Mouse (Mus musculus) NIH3T3 (cell line): ENCODE results near the gene Nptxr.
"Not testable (repeated sequence)": the region's sequence is repeated elsewhere in the genome, so short reads cannot be mapped to it uniquely, and the experiment has no call there.

Source experiments
- DNase-seq: peaks from one replicate; pipeline ENCODE4 v3.0.0-alpha.2; 2012; ENCODE audit warnings: low read depth

Nptxr gene

DNA sequence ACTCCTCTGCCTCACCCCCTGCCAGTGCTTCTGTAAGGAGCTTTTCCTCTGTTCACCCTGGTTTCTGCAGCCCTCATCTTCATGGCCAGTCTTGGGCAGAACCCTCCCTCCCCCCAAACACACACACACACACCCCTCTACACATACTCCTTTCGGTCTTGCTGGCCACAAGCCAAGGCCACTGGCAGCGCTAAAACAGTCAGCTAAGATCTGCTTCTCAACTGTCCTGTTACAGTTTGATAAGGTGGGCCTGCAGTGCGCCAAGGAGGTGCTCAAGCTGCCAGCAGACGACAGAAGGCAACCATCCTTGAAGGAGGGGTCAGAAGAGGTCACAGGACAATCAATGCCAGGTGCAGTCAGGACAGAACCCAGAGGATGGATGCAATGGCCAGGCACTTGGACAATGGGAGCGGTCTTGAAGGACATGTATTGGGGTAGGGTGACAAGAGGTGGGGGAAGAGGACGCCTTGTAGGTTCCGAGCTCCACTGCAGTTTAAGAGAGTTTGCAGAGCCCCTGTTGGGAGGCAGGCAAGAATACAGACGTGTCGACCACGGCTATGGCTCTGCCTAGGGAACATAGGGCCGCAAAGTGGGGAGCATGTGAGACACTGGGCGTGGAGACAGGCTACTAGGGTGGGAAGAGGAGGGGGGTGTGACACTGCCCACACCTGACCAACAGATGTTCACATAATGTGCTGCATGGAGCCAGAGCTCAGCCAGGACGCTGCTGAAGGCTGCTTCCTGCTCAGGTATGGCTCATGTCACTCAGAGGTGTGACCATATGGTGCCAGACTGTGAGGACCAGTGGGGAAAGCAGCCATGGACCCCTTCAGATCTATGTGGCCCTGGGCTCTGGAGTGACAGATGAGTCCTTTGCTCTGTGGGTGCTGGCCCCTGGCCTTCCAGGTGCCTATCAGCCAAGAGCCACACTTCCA is 18.0 kb upstream of the Nptxr start:
- DNase-seq = peak; percentile 29

DNA sequence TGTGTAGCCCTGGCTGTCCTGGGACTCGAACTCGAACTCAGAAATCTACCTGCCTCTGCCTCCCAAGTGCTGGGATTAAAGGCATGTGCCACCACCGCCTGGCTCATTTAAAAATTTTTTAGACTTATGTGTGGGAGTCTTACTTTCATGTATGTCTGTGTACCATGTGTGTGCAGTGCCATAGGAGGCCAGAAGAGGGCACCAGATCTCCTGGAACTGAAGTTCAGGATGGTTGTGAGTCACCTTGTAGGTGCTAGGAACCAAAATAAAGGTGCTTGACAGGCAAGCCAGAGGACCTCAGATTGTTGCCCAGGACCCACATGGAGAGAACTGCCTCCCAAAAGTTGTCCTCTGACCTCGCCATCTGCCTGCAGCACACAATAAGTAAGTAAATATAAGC is 13.8 kb upstream of the Nptxr start:
- DNase-seq = peak; percentile 55

DNA sequence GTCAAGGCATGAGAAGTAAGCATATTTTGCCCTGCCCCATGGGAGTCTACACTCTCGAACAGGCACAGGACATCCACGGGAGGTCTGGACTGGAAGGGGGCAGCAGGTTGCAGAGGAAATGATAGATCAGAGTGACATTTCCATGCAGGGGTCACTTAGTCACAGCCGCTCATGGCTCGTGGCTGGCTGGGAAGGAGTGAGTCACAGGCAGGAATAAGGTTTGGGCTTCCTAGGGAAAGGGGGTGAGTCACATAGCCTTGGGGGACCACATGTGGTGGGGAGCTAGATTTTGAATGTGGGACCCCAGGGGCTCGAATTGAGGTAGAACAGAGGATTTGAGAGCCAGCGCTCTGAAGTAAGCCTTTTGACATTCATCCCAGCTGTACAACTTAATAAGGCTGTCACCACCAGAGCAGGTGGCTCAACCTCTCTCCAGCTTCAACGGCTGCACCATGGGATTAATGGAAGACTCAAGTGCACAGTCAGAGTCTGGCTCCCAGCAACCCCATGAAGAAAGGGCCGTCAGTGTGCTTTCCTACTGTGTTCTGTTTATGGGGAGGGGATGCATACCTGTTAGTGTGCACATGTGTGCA is 9.2 kb upstream of the Nptxr start:
- peak; percentile 84 for DNase-seq

DNA sequence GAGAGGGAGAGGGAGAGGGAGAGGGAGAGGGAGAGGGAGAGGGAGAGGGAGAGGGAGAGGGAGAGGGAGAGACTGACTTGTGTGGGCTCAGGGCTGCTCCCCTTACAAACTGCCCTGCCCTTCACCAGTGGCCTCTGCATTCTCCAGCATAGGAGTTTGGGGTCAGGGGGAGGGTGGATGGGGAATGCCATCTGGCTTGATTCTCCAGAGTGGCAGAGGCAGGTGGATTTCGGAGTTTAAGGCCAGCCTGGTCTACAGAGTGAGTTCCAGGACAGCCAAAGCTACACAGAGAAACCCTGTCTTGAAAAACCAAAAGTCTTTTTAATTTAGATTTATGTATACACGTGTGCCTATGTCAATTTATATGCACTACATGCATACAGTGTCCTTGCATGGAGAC is 8.3 kb upstream of the Nptxr start:
- DNase-seq = not testable (repeated sequence)

DNA sequence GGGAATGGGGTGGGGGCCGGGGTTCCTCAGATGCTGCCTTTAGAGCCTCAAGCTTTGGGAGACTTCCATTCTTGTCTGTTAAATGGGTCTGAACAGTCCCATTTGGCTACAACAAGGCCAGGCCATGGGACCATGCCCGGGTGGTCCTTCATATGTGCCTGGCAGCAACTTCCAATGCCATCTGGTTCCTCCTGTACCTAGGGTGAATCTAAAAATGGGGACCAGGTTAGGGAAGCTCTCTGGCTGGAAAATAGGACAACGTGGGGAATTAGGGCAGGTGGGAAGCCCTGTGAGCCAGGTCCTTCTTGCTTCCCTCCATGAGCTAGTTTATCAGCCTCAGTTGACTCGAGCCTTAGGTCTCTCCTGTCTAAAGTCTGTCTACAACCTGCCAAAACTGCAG is 6.4 kb upstream of the Nptxr start:
- no peak for DNase-seq

DNA sequence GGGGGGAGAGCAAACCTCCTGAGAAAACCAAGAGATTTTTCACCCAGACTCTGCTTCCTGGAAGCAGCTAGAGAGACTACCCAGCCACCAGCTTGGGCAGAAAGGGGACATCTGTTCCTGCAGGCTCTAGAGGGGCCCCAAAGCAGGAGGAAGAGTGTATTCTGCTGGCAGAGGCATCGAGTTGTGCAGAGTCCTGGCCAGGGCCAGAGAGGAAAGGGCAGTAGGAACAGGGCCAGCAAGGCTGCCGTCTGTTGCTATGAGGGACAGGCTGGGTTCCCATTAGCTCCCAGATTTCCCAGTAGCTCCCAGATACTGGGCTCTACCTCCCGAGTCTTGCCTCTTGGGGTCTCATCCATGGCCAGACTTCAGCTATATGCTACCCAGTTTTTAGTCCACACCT is 5.5 kb upstream of the Nptxr start:
- DNase-seq = no peak

DNA sequence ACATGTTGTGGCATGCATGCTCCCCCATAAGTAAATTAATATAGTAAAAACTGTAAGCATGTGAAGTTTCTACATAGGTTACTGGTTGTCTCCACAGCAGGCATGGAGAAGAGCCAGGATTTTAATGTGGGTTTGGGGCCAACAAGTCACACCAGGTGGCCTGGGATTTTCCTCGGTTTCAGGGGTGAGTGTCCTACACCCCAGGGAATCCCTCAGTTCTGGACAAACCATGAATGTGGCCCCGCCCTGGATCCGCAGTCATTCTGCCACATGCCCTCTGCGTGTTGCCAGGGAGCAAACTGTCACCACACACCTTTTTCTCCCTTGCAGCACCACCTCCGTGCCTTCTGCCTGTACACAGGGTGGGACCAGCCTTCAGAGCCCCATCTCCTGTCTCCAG is 4.1 kb upstream of the Nptxr start:
- no peak for DNase-seq

DNA sequence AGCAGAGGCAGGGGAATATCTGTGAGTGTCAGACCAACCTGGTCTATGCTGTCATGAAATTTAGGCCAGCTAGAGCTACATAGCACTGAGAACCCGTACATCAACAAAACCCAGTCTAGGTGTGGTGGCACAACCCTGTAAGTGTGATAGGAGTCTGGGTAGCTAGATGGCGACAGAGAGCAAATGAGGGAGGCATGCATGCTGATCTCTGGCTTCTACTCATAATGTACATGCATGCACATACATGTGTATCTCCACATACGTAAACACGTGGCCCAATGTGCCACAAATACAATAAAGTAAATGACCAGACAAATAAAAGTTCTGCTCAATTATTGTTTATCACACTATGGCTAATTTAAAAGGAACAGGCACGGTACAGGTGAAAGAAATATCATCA is 3.5 kb upstream of the Nptxr start:
- DNase-seq = peak; percentile 78

DNA sequence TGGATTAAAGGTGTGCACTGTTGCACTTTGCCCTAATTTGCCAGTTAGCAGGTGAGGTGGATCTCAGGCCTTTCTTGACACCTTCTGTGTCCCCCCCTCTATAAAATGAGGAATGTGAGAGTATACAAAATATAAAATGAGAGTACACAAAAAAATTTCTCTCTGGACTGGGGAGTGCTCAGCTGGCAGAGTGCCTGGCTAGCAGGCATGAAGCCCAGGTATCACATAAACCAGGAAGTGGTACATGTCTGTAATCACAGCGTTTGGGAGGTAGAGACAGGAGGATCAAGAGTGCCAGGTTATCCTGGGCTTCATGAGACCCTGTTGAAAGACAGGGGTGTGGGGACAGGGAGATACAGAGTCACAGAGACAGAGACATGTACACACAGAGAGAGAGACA is 2.5 kb upstream of the Nptxr start:
- no peak for DNase-seq

DNA sequence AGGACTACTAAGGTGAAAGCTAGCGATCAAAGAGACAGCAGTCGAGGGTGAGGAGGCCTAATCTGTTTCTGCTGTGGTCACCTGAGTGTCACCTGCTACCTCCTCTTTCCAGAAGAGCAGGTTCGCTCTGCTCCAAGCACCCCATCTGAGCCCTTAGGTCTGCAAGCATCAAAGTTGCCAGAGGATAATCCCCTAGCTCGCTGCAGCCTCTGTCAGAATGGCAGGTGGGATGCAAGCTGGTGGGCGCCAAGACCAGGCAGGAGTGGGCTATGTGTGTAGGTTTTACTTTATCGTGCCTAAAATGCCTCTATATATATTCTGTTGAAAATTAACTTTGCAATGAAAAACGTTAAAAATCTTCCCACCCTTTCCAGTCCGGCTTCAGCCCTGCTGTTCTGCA is 680 bp upstream of the Nptxr start:
- no peak for DNase-seq

DNA sequence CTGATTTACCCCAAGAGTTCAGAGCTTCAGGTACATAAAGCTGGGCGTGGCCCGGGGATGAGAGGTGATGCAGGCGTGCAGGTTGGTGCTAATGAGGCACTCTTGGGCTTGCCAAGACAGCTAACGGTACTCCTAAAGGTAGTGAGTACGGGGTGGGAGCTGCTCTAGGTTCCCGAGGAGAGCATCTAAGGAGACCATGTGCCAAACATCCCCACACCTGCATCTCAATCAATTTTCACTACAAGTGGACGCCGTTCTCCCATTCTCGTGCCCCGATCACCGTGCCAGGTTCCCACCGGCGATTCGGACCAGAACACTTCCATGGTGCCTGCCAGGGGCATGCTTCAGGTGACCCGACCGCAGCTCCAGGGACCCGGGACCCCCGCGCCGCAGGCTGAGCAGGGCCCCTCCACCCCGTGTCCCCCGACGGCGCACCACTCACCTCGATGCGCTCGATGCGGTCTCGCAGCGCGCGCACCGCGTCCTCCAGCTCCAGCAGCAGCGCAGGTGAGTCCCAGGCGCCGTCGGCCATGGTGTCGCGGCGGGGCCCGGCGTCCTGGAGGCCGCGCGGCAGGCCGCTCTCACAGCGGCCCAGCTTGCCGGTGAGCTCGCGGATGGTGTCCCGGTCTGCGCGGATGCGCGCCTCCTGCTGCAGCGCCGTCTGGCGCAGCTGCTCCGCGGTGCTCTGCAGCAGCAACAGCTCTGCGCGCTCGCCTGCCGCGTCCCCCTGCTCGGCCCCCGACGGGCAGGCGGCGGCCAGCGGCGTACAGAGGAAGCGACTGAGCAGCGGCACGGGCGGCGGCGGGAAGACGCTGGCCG is 824 bp downstream of the Nptxr start:
- DNase-seq = no peak

DNA sequence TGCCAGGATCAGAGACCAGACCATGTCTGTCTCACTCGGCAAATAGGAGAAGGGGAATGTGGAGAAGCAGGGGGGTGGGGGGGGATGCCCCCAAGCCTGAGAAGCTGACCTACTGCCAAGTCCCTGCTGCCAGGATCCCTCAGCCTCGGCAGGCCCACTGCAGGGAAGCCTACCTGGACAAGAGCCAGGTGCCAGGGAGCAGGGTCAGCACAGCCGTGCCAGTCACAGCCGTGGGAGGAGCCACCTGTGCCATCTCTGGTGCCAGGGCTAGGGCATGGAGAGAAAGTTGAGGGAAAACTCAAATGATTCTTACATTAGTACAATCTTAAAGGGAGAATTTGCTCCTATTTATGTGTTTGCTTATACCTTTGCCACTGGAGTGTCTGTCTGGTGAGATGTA is 2.3 kb downstream of the Nptxr start:
- DNase-seq = no peak

DNA sequence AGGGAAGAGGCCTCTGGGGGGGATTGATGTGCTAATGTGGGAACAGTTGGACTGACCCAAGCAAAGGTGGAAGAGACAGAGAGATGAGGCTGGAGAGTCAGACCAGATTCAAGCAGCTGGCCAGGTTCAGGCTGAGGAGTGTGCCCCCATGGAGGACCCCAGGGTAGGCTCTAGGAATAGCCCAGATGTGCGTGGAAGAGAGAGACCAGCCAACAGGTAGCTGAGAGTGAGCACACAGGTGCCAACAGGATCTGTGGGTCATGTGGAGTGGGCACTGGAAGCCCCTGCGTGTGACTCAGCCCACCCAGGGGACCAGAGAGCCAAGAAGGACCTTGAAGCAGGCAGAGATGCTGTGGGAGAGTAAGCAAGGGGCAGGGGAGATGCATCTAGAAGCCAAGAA is 2.9 kb downstream of the Nptxr start:
- DNase-seq = no peak

DNA sequence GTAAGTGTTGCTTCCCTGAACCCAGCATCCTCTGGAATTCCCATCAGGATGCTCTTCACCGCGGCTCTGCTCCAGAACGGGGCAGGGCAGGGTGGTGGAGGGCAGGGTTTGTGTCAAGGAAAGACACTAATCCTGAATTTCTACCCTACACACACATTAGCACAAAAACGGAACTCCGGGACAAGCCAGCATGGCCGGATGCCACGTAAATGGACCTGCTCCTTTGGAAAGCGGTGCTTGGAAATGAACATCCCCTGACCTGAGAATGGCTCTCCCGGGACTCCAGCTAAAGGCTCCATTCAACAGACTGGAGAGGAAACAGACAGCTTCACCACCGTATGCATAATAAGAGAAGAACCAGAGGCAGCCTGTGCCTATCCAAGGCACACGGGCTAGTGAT is 3.9 kb downstream of the Nptxr start:
- DNase-seq = no peak

DNA sequence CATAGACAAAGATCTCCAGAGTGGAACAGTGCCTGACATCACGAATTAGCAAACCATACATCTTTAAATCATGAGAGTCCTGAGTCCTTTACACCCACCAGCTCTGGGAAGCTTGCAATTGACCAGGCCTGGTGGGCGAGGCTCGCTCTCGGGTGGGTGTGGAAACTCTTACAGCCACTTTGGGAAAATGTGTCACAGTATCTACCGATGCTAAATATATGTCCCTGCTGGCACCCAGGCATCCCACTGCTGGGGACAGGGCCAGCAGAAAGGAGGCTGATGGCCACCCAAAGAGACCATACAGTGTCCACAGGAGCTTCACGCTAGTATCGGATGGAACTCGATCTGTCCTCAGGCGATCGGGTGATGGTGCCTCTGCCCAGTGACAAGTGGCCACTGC is 6.0 kb downstream of the Nptxr start:
- DNase-seq = no peak

DNA sequence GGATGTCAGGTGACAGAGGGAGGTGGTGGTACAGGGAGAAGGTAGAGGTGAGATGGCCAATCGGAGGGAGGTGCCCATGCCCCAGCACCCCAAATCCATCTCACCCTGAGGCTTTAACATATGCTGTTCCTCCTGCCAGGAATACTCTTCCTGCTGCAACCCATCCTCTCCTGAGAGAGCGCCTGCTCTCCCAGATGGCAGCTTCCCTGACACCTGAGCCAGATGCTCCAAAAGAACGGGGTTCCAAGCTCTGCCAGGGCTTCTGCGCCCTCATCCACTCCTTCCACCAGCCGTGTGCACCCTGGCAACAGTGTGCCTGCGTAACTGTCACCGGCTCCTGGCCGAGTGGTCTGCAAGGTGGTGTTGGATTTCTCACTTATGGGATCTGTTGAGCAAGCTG is 6.9 kb downstream of the Nptxr start:
- DNase-seq = no peak

DNA sequence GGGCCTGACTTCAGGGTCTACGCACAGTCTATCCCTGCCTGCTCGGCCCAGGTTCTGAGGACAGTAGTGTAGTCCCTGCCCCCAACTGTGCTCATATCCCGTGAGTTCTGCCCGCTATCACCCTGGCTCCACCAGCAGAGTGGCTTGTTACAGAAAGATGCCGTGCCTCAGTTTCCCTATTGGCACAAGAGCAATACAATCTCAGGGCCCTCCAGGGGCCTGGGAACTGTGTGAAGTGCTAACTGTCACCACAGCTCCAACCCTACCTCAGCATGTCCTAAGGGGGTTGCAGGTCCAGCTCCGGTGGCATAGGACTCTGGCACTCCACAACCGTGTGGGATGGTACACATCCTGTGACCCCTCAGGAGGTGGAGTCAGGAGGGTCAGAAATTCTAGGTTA is 7.5 kb downstream of the Nptxr start:
- no peak for DNase-seq

DNA sequence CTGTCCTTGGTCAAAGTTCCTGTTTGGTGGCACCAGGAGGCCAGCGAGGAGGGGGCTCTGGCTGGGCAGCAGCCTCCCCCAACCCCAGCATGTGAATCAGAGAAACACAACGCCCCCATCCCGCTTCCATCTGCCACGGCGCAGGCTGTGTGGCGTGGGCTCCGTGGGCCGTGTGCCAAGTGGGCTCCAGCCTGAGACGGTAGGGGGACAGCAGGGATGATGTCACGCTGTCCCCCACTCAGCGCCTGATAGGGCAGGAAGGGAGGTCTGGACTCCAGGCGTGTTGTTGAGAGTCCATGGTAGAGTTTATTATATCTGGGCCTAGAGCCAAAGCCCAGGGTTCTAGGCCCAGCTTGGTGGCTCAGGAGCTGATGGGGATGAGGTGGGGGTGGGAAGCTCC is 8.3 kb downstream of the Nptxr start:
- no peak for DNase-seq

DNA sequence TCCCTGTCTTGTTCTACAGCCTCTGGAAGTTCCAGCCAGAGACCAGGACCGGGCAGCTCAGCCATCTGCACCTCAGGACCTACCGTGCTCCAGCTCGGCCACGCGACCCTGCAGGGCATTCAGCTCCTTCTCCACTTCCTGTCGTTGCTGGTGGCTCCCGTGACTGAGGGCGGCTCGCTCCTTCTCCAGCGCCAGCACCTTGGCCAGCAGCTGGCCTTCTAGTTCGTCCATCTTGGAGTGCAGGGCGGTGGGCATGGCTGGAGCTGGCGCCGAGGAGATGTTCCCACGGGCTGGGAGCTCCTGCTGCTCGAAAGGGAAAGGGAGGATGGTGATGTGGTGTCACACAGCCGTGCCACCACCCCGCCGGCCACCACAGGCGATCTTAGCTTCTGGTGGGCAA is 10.4 kb downstream of the Nptxr start:
- no peak for DNase-seq

DNA sequence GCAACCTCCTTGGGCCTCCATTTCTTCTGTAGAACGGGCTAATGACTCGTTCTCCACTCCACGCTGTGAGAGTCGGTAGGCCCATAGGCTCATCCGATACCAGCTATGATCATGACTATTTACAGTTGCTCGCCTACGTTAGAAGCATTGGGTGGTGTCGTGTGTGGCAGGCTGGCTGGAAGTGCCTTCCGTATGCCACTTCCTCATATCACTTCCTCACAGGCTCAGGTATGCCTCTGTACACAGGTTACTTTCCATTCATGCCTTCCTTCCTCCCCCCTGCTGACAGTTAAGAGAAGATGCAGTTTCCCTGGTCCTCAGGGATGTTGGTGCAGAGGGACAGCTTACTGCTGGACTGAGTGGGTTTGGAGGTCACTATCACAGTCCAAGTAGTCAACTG is 11.5 kb downstream of the Nptxr start:
- no peak for DNase-seq

DNA sequence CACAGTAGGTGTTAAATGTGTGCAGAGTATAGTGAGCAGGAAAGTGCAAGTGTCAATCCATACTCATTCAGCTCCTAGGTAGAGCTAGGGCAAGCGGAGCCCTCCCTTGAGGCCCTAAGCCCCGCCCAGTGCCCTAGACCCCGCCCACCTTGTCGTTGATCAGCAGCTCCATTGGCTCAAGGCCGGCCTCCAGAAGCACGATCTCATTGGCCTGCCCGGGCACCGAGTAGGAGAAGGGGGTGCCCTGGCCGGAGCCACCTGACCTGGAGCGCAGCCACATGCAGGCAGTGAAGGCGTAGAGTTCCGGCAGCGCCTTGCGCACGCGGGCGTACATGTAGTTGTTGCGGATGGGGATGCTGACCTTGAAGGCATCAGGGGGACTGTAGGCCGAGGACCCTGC is 12.1 kb downstream of the Nptxr start:
- DNase-seq = no peak

DNA sequence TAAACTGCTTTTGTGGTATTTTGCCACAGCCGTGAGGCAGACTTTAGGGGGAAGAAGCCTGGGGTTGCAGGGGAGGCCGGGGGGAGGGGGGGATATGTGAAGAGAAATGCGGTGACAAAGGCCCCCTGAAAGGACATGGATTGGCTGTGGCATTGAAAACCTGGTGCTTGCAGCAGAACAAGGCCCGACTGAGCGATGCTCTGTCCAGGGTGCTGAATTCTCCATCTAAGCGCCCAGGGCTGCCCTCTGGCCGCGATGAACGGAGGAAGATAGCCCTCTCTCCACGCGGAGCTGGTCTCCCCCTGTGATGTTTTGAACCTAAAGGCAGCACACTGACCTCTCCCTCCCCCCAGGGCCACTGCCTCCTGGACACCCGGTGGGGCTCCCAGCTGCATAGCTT is 13.1 kb downstream of the Nptxr start:
- DNase-seq = peak; percentile 81

DNA sequence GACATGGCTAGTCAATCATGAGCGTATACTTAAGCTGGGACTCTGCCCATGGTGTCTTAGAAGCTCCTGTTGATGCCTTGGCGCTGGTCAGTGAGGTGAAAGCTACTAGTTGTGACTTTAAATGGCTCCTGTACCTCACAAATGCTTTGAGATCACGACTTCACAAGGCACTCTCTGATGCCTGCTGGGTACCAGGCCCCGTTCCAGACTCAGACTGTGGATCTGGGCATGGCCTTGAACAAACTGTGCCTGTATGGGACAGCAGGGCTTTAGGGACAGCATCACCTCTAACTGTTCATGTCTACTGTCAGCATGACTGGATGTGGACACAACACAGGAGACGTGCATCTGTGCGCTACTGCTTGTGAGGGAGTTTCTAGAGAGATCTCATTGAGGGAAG is 13.7 kb downstream of the Nptxr start:
- no peak for DNase-seq
